ENCODE assay signal across 30 mouse cellular contexts in genomic region chr5:145112566-145112965, GRCm38 (mm10). TPM values are rescaled to one million over a fixed set of nuclear protein-coding genes. Genes with fewer than 3 reads are reported as not detected.
DNase-seq lines count a peak whose midpoint lies in the region; ATAC-seq lines count a peak whose summit lies in the region.
"Had no signal": no experiment of that assay in that cellular context is flagged by ENCODE, and none has a peak within 500 bp of the region (broad histone marks: within the 10 kb centered on the region; RNA-seq: fewer than 3 reads in every experiment).

No protein-coding gene starts in this region.

- H3K27me3 ChIP-seq in megakaryocyte, embryonic 14.5 days (replicated peaks): no peaks in the 10 kb centered on the region
- H3K27me3 ChIP-seq: CH12.LX; embryonic facial prominence, embryonic 13.5 days; embryonic facial prominence, embryonic 15.5 days; Patski had no signal

- H3K36me3 ChIP-seq in megakaryocyte, embryonic 14.5 days (replicated peaks; ENCODE audit: low read length): peaks cover 58% of the 10 kb centered on the region

- peak overlapping the region; percentile 5 for H3K4me3 ChIP-seq in megakaryocyte, embryonic 14.5 days (replicated peaks)
- H3K4me3 ChIP-seq: embryonic facial prominence, embryonic 13.5 days; embryonic facial prominence, embryonic 15.5 days; erythroblast, embryonic 14.5 days; forebrain, embryonic 10.5 days; forebrain, embryonic 12.5 days had no signal

- peaks cover 69% of the 10 kb centered on the region for H3K4me1 ChIP-seq in megakaryocyte, embryonic 14.5 days

- DNase-seq in adrenal gland, adult (ENCODE audit: inconsistent age in 2 of 2, low spot score in 1 of 2): peak; percentile 58 to 72
- no peak for DNase-seq in adrenal gland, adult 18-20 months (ENCODE audit: low spot score in 2 of 2)
- DNase-seq in adrenal gland, postnatal 10 days: peak; percentile 43
- DNase-seq in adrenal gland, postnatal 25 days: no peak
- DNase-seq: B cell, adult 2 months; cerebellum, adult 11 months; cerebellum, adult 18-20 months; cerebellum, adult 8-10 months; cerebellum, adult 9-11 months; cerebellum, postnatal 14 days; cerebellum, postnatal 36 days; embryo, embryonic 11 days had no signal

- ATAC-seq in megakaryocyte, adult 5-6 weeks (ENCODE audit: poor library complexity, severe bottlenecking): no peak
- ATAC-seq: activated CD4-positive, CD25-positive, alpha-beta regulatory T cell, adult 4 months; CD4-positive, CD25-positive, alpha-beta regulatory T cell, adult 4 months; forebrain, embryonic 14.5 days; forebrain, embryonic 16.5 days; Patski had no signal

- no peaks in the 10 kb centered on the region for H3K9me3 ChIP-seq in megakaryocyte, embryonic 14.5 days
- H3K9me3 ChIP-seq: embryonic facial prominence, embryonic 13.5 days; embryonic facial prominence, embryonic 15.5 days; forebrain, embryonic 10.5 days; forebrain, embryonic 12.5 days; G1E had no signal

RNA-seq across cellular contexts. Expression of gene Arpc1b, which starts 1.4 kb away (rescaled TPM):
- 100 to 1,000 TPM; 210 to 225 TPM for total RNA-seq in adrenal gland, adult 18-20 months (2021)
- 100 to 1,000 TPM; 212 to 226 TPM for total RNA-seq in adrenal gland, postnatal 10 days (2021)
- total RNA-seq in adrenal gland, postnatal 25 days (2021): 243 and 311 TPM in 2 replicates
- 1,949 and 2,538 TPM in 2 replicates for polyA plus RNA-seq in megakaryocyte, embryonic 14.5 days (2012; ENCODE audit: insufficient read depth, low replicate concordance)
- 361 and 425 TPM in 2 replicates for total RNA-seq in megakaryocyte, adult 5-6 weeks (2015)
- 297 and 318 TPM in 2 replicates for total RNA-seq in megakaryocyte, adult 5-6 weeks (2017)

RNA-seq across cellular contexts. Expression of gene Pdap1, which starts 27.5 kb away (rescaled TPM):
- 10 to 100 TPM; 77.4 to 84.6 TPM for total RNA-seq in adrenal gland, adult 18-20 months (2021)
- total RNA-seq in adrenal gland, postnatal 10 days (2021): 10 to 100 TPM; 74.5 to 80.9 TPM
- total RNA-seq in adrenal gland, postnatal 25 days (2021): 91.0 and 131 TPM in 2 replicates
- 63.5 and 118 TPM in 2 replicates for polyA plus RNA-seq in megakaryocyte, embryonic 14.5 days (2012; ENCODE audit: insufficient read depth, low replicate concordance)
- 24.8 and 26.1 TPM in 2 replicates for total RNA-seq in megakaryocyte, adult 5-6 weeks (2015)
- 140 and 144 TPM in 2 replicates for total RNA-seq in megakaryocyte, adult 5-6 weeks (2017)

RNA-seq across cellular contexts. Expression of gene Bud31, which starts 27.6 kb away (rescaled TPM):
- total RNA-seq in adrenal gland, adult 18-20 months (2021): 100 to 1,000 TPM; 103 to 110 TPM
- total RNA-seq in adrenal gland, postnatal 10 days (2021): 100 to 1,000 TPM in 1 of 2 experiments, 10 to 100 TPM in 1; 97.3 to 102 TPM
- 113 and 115 TPM in 2 replicates for total RNA-seq in adrenal gland, postnatal 25 days (2021)
- polyA plus RNA-seq in megakaryocyte, embryonic 14.5 days (2012; ENCODE audit: insufficient read depth, low replicate concordance): 7.0 and 13.8 TPM in 2 replicates
- total RNA-seq in megakaryocyte, adult 5-6 weeks (2015): 179 and 181 TPM in 2 replicates
- 217 and 234 TPM in 2 replicates for total RNA-seq in megakaryocyte, adult 5-6 weeks (2017)

RNA-seq across cellular contexts. Expression of gene Kpna7, which starts 28.7 kb away (rescaled TPM):
- not detected for total RNA-seq in adrenal gland, adult 18-20 months (2021)
- not detected for total RNA-seq in adrenal gland, postnatal 10 days (2021)
- total RNA-seq in adrenal gland, postnatal 25 days (2021): not detected in 2 replicates
- not detected in 2 replicates for polyA plus RNA-seq in megakaryocyte, embryonic 14.5 days (2012; ENCODE audit: insufficient read depth, low replicate concordance)
- not detected in 2 replicates for total RNA-seq in megakaryocyte, adult 5-6 weeks (2015)
- not detected in 2 replicates for total RNA-seq in megakaryocyte, adult 5-6 weeks (2017)
- total RNA-seq: CH12.LX; common myeloid progenitor, adult 5-6 weeks; G1E had no signal
- polyA plus RNA-seq: activated CD4-positive, CD25-positive, alpha-beta regulatory T cell, adult 4 months; brain, embryonic 14.5 days; CD4-positive, CD25-positive, alpha-beta regulatory T cell, adult 4 months; embryonic facial prominence, embryonic 11.5 days; embryonic facial prominence, embryonic 13.5 days; embryonic facial prominence, embryonic 15.5 days; erythroblast, embryonic 14.5 days; forebrain, embryonic 10.5 days; forebrain, embryonic 12.5 days; forebrain, embryonic 14.5 days; forebrain, embryonic 16.5 days; frontal cortex, adult 2 months; G1E had no signal

RNA-seq across cellular contexts. Expression of gene Arpc1a, which starts 28.9 kb away (rescaled TPM):
- 100 to 1,000 TPM; 131 to 134 TPM for total RNA-seq in adrenal gland, adult 18-20 months (2021)
- 100 to 1,000 TPM; 102 to 106 TPM for total RNA-seq in adrenal gland, postnatal 10 days (2021)
- 110 and 126 TPM in 2 replicates for total RNA-seq in adrenal gland, postnatal 25 days (2021)
- polyA plus RNA-seq in megakaryocyte, embryonic 14.5 days (2012; ENCODE audit: insufficient read depth, low replicate concordance): 25.4 and 41.5 TPM in 2 replicates
- 98.2 and 102 TPM in 2 replicates for total RNA-seq in megakaryocyte, adult 5-6 weeks (2015)
- total RNA-seq in megakaryocyte, adult 5-6 weeks (2017): 65.2 and 77.0 TPM in 2 replicates

Comparison
In these comparisons a context has a peak if more than half of its experiments do, and no peak if none do; other contexts are left out.
1. DNase-seq: peak in adrenal gland, adult (2 of 2) and adrenal gland, postnatal 10 days (single experiment); none in adrenal gland, adult 18-20 months (0 of 2) and adrenal gland, postnatal 25 days (single experiment).